Mouse (Mus musculus): ENCODE measurements around the gene Cpsf6. TPM values are rescaled to one million over a fixed set of nuclear protein-coding genes. Genes with fewer than 3 reads are reported as not detected.

Gene Cpsf6
- polyA plus RNA-seq, 1 experiment, result 57.9 TPM

GRCm38 (mm10) chr10:117386981-117387380, 7.2 kb upstream of the Cpsf6 start:
- Histone ChIP-seq H3K27ac (ENCODE audit: insufficient read depth, low read depth, low read length) (no peak overlapping the region), H3K4me3 (ENCODE audit: insufficient read depth, low read length) (no peak overlapping the region), H3K4me1 (ENCODE audit: control insufficient read depth, insufficient read depth, low read length) (no peaks in the 10 kb centered on the region; the same call in 1 of the 2 replicates)
- TF ChIP-seq CTCF (IDR thresholded peaks at IDR 0.05; ENCODE audit: low read depth, low read length) (no peak), POLR2A (IDR thresholded peaks at IDR 0.05; ENCODE audit: borderline replicate concordance, low read depth, low read length) (no peak)

- Histone ChIP-seq H3K4me1 (ENCODE audit: control insufficient read depth, insufficient read depth, low read length) (no peaks in the 10 kb centered on the region; the same call in 1 of the 2 replicates), H3K27ac (ENCODE audit: insufficient read depth, low read depth, low read length) (no peak overlapping the region), H3K4me3 (ENCODE audit: insufficient read depth, low read length) (no peak overlapping the region)
- no peak for TF ChIP-seq CTCF (IDR thresholded peaks at IDR 0.05; ENCODE audit: low read depth, low read length)
- TF ChIP-seq POLR2A (IDR thresholded peaks at IDR 0.05; ENCODE audit: borderline replicate concordance, low read depth, low read length), result no peak
Measured at GRCm38 (mm10) chr10:117386261-117386660, 6.4 kb upstream of the Cpsf6 start.

DNA sequence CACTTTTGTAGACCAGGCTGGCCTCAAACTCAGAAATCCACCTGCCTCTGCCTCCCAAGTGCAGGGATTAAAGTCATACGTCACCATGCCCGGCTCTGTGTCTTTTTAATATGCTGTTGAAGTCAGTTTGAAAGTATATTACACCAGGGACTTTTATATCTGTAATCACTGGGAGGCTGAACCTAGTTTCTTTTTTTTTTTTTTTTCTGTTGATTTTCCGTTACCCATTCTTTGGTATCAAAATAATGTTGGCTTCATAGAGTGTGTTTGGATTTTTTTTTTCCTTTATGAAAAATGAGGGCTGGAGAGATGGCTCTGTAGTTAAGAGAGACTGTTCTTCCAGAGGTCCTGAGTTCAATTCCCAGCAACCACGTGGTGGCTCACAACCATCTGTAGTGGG, 5.6 kb upstream of the Cpsf6 start:
- TF ChIP-seq POLR2A (IDR thresholded peaks at IDR 0.05; ENCODE audit: borderline replicate concordance, low read depth, low read length) (no peak), CTCF (IDR thresholded peaks at IDR 0.05; ENCODE audit: low read depth, low read length) (no peak)

DNA sequence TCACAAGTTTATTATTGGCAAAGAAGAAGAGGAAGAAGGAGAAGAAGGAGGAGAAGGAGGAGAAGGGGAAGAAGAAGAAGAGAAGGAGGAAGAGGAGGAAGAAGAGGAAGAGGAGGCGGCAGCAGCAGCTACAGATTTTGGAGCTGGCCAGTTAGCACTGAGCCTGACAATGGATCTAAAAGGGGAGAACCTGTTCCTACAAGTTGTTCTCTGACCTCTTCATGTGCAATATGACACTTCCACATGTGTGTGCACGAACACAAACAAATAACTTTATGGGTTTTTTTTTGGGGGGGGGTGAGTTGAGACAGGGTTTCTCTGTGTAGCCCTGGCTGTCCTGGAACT, 5.2 kb upstream of the Cpsf6 start:
- H3K4me3 ChIP-seq (ENCODE audit: insufficient read depth, low read length), result no peak overlapping the region

More for the DNA sequence above, 5.6 kb upstream of the Cpsf6 start:
- H3K27ac ChIP-seq (ENCODE audit: insufficient read depth, low read depth, low read length), result no peak overlapping the region
- H3K4me1 ChIP-seq (ENCODE audit: control insufficient read depth, insufficient read depth, low read length), result no peaks in the 10 kb centered on the region; the same call in 1 of the 2 replicates
- H3K4me3 ChIP-seq (ENCODE audit: insufficient read depth, low read length), result no peak overlapping the region

GRCm38 (mm10) chr10:117384386-117385085, 4.7 kb upstream of the Cpsf6 start:
- no peak overlapping the region for H3K27ac ChIP-seq (ENCODE audit: insufficient read depth, low read depth, low read length)
- no peaks in the 10 kb centered on the region; the same call in 1 of the 2 replicates for H3K4me1 ChIP-seq (ENCODE audit: control insufficient read depth, insufficient read depth, low read length)
- H3K4me3 ChIP-seq (ENCODE audit: insufficient read depth, low read length), result no peak overlapping the region
- TF ChIP-seq POLR2A (IDR thresholded peaks at IDR 0.05; ENCODE audit: borderline replicate concordance, low read depth, low read length), result no peak
- no peak for TF ChIP-seq CTCF (IDR thresholded peaks at IDR 0.05; ENCODE audit: low read depth, low read length)

More for the DNA sequence above, 5.2 kb upstream of the Cpsf6 start:
- no peak overlapping the region for H3K27ac ChIP-seq (ENCODE audit: insufficient read depth, low read depth, low read length)
- H3K4me1 ChIP-seq (ENCODE audit: control insufficient read depth, insufficient read depth, low read length), result no peaks in the 10 kb centered on the region; the same call in 1 of the 2 replicates
- no peak for TF ChIP-seq POLR2A (IDR thresholded peaks at IDR 0.05; ENCODE audit: borderline replicate concordance, low read depth, low read length)
- no peak for TF ChIP-seq CTCF (IDR thresholded peaks at IDR 0.05; ENCODE audit: low read depth, low read length)

- Histone ChIP-seq H3K4me3 (ENCODE audit: insufficient read depth, low read length) (no peak overlapping the region), H3K4me1 (ENCODE audit: control insufficient read depth, insufficient read depth, low read length) (no peaks in the 10 kb centered on the region; the same call in 1 of the 2 replicates), H3K27ac (ENCODE audit: insufficient read depth, low read depth, low read length) (no peak overlapping the region)
- TF ChIP-seq CTCF (IDR thresholded peaks at IDR 0.05; ENCODE audit: low read depth, low read length) (no peak), POLR2A (IDR thresholded peaks at IDR 0.05; ENCODE audit: borderline replicate concordance, low read depth, low read length) (no peak)
Measured at GRCm38 (mm10) chr10:117383941-117384340, 4.1 kb upstream of the Cpsf6 start.

DNA sequence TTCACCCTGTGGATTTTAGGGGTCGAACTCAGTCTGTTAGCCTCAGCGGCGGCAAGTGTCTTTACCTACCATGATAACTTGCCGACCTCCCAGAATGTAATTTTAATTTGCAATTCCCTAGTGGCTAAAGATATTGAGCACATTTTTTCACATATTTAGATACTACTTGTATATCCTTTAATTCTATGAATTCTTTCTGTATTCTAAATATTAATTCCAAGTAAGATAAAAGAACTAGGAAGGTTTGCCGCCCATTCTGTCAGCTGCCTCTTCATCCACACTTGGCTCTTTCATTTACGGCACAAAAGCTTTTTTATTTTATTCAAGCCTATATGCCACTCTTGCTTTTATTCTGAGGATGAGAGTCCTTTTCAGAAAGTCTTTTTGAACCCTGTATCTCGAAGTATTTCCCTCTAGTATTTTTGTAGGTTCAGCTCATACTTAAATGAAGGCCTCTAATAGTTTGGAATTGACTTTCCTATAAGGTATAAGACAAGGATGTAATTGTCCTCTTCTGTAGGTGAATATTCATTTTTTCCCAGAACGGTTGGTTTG, 3.3 kb upstream of the Cpsf6 start:
- no peaks in the 10 kb centered on the region; the same call in 1 of the 2 replicates for H3K4me1 ChIP-seq (ENCODE audit: control insufficient read depth, insufficient read depth, low read length)
- TF ChIP-seq POLR2A (IDR thresholded peaks at IDR 0.05; ENCODE audit: borderline replicate concordance, low read depth, low read length), result no peak
- TF ChIP-seq CTCF (IDR thresholded peaks at IDR 0.05; ENCODE audit: low read depth, low read length), result no peak
- H3K27ac ChIP-seq (ENCODE audit: insufficient read depth, low read depth, low read length), result no peak overlapping the region
- no peak overlapping the region for H3K4me3 ChIP-seq (ENCODE audit: insufficient read depth, low read length)

GRCm38 (mm10) chr10:117382146-117382545, 2.3 kb upstream of the Cpsf6 start:
- no peak overlapping the region for H3K27ac ChIP-seq (ENCODE audit: insufficient read depth, low read depth, low read length)
- no peak overlapping the region for H3K4me3 ChIP-seq (ENCODE audit: insufficient read depth, low read length)
- no peak for TF ChIP-seq POLR2A (IDR thresholded peaks at IDR 0.05; ENCODE audit: borderline replicate concordance, low read depth, low read length)
- TF ChIP-seq CTCF (IDR thresholded peaks at IDR 0.05; ENCODE audit: low read depth, low read length), result no peak
- peaks cover 4% of the 10 kb centered on the region for H3K4me1 ChIP-seq (ENCODE audit: control insufficient read depth, insufficient read depth, low read length)

GRCm38 (mm10) chr10:117380721-117381570, 1.1 kb upstream of the Cpsf6 start:
- H3K4me3 ChIP-seq (ENCODE audit: insufficient read depth, low read length), result no peak overlapping the region
- no peak overlapping the region for H3K27ac ChIP-seq (ENCODE audit: insufficient read depth, low read depth, low read length)
- TF ChIP-seq POLR2A (IDR thresholded peaks at IDR 0.05; ENCODE audit: borderline replicate concordance, low read depth, low read length) (no peak), CTCF (IDR thresholded peaks at IDR 0.05; ENCODE audit: low read depth, low read length) (no peak)
- H3K4me1 ChIP-seq (ENCODE audit: control insufficient read depth, insufficient read depth, low read length), result peaks cover 4% of the 10 kb centered on the region

All from bone marrow macrophage, adult 2 months (primary cell).